Mouse (Mus musculus) inflammation-experienced regulatory T-cells, adult 6 months (primary cell): Measurements from ENCODE around the gene Lce1j. TPM values are rescaled to one million over a fixed set of nuclear protein-coding genes. Genes with fewer than 3 reads are reported as not detected.
"Not testable (repeated sequence)": the region's sequence is repeated elsewhere in the genome, so short reads cannot be mapped to it uniquely, and the experiment has no call there.

ENCODE experiments used
- ATAC-seq: one replicate; pipeline ENCODE4 v1.8.0; 2017
- polyA plus RNA-seq, 3 experiments: library from polyadenylated mRNA; unstranded; fragments of 100-300 nt; shearing (Covaris generic); gene quantifications; one replicate each; pipeline ENCODE4 v1.2.1; 2017

Lce1j gene
- polyA plus RNA-seq: not detected

- ATAC-seq: no peak
Measured at GRCm38 (mm10) chr3:92790414-92790813, at the start of gene Lce1j. Gene Lce1j, minus strand, starts transcription at chr3:92790514.

DNA sequence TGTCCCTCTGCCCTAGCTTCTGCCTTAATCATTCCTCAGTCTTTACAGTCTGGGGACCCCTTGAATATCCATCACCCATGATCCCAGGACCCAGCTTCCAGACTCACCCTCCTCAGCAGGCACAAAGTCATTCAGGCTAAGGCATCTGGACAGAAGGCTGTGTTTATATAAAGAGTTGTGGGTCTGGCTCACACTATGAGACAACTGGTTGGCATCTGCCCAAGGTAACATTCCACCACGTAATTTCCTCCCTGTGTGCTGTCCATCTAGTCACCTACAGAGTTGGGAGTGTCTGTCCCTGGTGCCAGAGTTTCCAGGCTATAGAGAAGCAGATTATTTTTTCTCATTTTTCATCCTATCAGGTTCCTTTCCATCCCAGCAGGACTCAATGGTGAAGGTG, 36.8 kb upstream of the Lce1j start, which contains the start of gene Kprp:
Kprp (minus strand) TSS at position 140 of the 400 bp plus-strand sequence.
- no peak for ATAC-seq

- no peak for ATAC-seq
Measured at GRCm38 (mm10) chr3:92825808-92826207, 35.5 kb upstream of the Lce1j start.

GRCm38 (mm10) chr3:92816036-92816435, 25.7 kb upstream of the Lce1j start:
- not testable (repeated sequence) for ATAC-seq

- no peak for ATAC-seq
Measured at GRCm38 (mm10) chr3:92815581-92815980, 25.3 kb upstream of the Lce1j start.

- ATAC-seq: no peak
Measured at GRCm38 (mm10) chr3:92807791-92808190, 17.5 kb upstream of the Lce1j start, which contains the start of gene Lce1k. Gene Lce1k, minus strand, starts transcription at chr3:92807891.

- no peak for ATAC-seq
Measured at GRCm38 (mm10) chr3:92778799-92779198, 11.5 kb downstream of the Lce1j start, which contains the start of gene Lce1i. Gene Lce1i, minus strand, starts transcription at chr3:92778899.

DNA sequence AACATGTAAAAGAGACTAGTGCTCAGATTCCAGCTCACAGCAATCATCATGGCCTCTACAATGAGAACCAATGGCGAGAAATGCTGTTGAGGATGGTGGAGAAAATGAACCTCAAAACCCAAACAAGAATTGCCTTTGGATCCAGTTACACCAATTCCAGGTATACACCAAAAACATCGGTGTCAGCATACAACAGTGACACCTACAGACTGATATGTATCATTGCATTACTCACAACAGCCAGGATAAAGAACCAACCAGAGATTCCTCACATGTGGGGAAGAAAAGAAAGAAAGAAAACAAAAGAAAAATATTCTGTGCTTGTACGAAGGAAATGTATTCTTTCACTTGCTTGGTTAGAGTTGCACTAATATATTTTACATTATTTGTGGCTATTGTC, 18.7 kb downstream of the Lce1j start:
- no peak for ATAC-seq

DNA sequence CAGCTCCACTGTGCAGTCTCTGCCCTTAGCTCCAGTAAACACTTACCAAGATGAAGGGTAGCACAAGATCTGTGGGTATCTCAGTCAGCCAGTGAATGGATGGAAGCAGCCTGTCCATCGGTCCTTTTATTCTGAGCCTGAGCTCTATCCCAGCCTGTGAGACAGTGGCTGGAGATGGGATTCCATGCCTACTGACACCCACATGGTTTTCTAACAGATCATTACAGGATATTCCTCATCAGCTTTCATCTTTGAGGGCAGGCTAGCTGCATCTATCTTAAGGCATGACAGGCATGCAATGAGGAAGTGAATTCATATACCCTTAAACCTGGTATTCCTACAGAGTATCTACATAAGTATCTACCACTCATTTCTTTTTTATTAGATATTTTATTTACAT, 25.3 kb downstream of the Lce1j start, which contains the start of gene Lce1h:
Lce1h (minus strand) TSS at position 101 of the 400 bp plus-strand sequence.
- ATAC-seq: no peak

- no peak for ATAC-seq
Measured at GRCm38 (mm10) chr3:92753197-92753596, 37.1 kb downstream of the Lce1j start.

- ATAC-seq: no peak
Measured at GRCm38 (mm10) chr3:92752238-92752637, 38.1 kb downstream of the Lce1j start, which contains the start of gene Lce1g. Gene Lce1g, minus strand, starts transcription at chr3:92752338.

DNA sequence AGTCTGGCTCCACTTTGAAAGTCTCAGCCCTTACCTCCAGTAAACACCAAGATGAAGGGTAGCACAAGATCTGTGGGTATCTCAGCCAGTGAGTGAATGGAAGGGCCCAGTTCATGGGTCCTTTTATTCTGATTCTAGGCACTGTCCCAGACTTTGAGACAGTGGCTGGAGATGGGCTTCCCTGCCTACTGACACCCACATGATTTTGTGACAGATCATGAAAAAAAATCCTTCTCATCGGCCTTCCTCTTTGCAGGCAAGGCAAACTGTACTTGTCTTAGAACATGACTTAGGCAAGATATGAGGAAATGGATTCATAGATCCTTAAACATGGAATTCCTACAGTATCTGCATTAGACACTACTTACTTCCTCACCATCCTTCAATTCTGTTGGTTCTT, 51.3 kb downstream of the Lce1j start, which contains the start of gene Gm38119:
Gm38119 (minus strand) TSS at position 101 of the 400 bp plus-strand sequence.
- no peak for ATAC-seq

Other genes starting within 250 kb of the Lce1j start
- not detected for gene Ivl, start 216.8 kb downstream of the Lce1j start, polyA plus RNA-seq
- gene Smcp, start 201.5 kb downstream of the Lce1j start, polyA plus RNA-seq: not detected
- not detected for gene 2210017I01Rik, start 183.0 kb downstream of the Lce1j start, polyA plus RNA-seq
- gene Lce6a, start 168.9 kb downstream of the Lce1j start, polyA plus RNA-seq: not detected
- gene Lce1a1, start 142.2 kb downstream of the Lce1j start, polyA plus RNA-seq: not detected
- not detected for gene Lce1b, start 133.6 kb downstream of the Lce1j start, polyA plus RNA-seq
- not detected for gene Lce1a2, start 120.2 kb downstream of the Lce1j start, polyA plus RNA-seq
- not detected for gene Lce1c, start 111.3 kb downstream of the Lce1j start, polyA plus RNA-seq
- not detected for gene Lce1d, start 103.3 kb downstream of the Lce1j start, polyA plus RNA-seq
- gene Lce1e, start 81.4 kb downstream of the Lce1j start, polyA plus RNA-seq: not detected
- not detected for gene Lce1f, start 70.2 kb downstream of the Lce1j start, polyA plus RNA-seq
- gene Gm38119, start 51.4 kb downstream of the Lce1j start, polyA plus RNA-seq: not detected
- gene Lce1g, start 38.2 kb downstream of the Lce1j start, polyA plus RNA-seq: not detected
- not detected for gene Lce1h, start 25.4 kb downstream of the Lce1j start, polyA plus RNA-seq
- gene Lce1i, start 11.6 kb downstream of the Lce1j start, polyA plus RNA-seq: not detected
- not detected for gene Lce1k, start 17.4 kb upstream of the Lce1j start, polyA plus RNA-seq
- not detected for gene Kprp, start 36.7 kb upstream of the Lce1j start, polyA plus RNA-seq
- gene Lce1l, start 60.8 kb upstream of the Lce1j start, polyA plus RNA-seq: not detected
- not detected for gene 2310050C09Rik, start 79.7 kb upstream of the Lce1j start, polyA plus RNA-seq
- not detected for gene Lce3a, start 135.7 kb upstream of the Lce1j start, polyA plus RNA-seq
- not detected for gene Lce3b, start 142.5 kb upstream of the Lce1j start, polyA plus RNA-seq
- not detected for gene Lce3c, start 154.0 kb upstream of the Lce1j start, polyA plus RNA-seq
- gene Lce3d, start 166.9 kb upstream of the Lce1j start, polyA plus RNA-seq: not detected
- not detected for gene Lce3e, start 176.5 kb upstream of the Lce1j start, polyA plus RNA-seq
- gene Lce3f, start 201.7 kb upstream of the Lce1j start, polyA plus RNA-seq: not detected
- gene Crct1, start 225.2 kb upstream of the Lce1j start, polyA plus RNA-seq: not detected
- not detected for gene Lce1m, start 228.5 kb upstream of the Lce1j start, polyA plus RNA-seq